Mouse (Mus musculus): Measurements from ENCODE around the gene Kbtbd8. TPM values are rescaled to one million over a fixed set of nuclear protein-coding genes. Genes with fewer than 3 reads are reported as not detected.
A peak's percentile ranks its signal among the peaks of the same experiment; 100 is the strongest.

Gene Kbtbd8
- polyA plus RNA-seq, 1 experiment, result 4.7 TPM

DNA sequence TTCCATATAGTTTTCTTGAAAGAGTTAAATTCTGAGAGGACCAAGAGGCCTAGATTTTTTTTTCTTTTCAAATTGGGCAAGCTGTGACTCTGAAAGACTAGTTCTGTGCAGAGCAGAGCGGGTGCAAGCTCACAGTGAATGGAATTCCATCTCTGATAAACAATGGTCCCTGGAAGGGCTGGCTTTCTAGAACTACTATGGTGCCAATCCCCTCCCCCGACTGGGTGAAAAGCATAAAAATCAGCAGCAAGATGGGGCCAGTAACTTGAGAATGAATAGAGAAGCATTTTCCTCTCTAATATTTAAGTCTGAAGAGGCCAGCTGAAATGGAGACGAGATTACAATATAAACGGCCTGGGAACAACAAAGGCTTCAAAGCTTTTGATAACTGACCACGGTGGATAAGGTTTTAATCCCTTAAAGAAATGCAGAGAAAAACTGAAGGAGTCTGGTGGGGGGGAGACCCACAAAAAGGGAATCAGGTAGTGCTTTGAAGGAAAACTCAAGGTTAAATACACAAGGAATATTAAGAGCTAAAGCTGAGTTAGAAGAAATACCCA is 50.7 kb downstream of the Kbtbd8 start:
- peak in 1 of 2 experiments; percentile 21 for DNase-seq (ENCODE audit: extremely low spot score in 1 of 2, low spot score in 1 of 2)

- DNase-seq (ENCODE audit: extremely low spot score in 1 of 2, low spot score in 1 of 2), result no peak
These were observed 52.4 kb downstream of the Kbtbd8 start for GRCm38 (mm10) chr6:95169411-95169810.

DNA sequence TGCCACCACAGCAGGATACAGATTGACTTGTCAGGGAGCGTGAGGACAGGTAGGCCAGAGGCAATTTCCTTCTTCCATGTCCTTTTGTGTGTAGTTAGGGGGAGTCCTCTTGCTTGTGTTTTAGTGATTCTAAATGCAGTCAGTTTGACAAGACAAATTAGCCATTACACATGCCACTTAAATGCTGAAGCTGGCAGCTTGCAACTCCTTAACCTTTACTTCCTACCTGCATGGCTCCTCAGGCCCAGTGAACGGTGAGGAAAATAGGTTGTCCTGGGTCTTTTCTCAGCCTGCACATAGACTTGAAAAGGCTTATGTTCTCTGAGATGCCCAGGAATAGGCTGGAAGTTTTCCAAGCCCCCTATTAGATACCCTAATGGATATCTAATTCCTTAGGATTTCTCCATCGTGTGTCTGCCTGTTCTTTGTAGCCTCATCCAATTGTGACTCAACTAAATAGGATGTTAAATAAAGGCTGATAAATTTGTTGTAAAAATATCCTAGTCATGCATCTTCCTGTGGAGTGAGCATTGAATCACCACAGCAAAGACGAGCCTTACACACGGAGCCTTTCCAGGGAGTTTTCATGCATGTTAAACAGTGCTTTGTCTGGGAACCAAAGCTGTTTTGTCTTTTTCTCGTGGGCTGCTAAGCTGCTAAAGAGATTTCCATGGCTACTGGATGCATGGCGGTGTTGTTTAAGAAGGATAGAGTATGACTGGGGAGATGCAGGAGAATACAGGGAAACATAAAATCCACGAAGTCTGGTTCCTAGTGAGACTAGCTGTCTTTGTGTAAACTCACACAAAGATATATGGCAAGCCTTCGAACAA is 57.5 kb downstream of the Kbtbd8 start:
- no peak for DNase-seq (ENCODE audit: extremely low spot score in 1 of 2, low spot score in 1 of 2)

Other genes starting within 250 kb of the Kbtbd8 start
- not detected in 2 replicates for gene Gm10234, start 204.9 kb downstream of the Kbtbd8 start, polyA plus RNA-seq (2012; rRNA removed)

Data from frontal cortex, adult 2 months (tissue).